ENCODE assay signal across 16 mouse cellular contexts in the genomic region with DNA sequence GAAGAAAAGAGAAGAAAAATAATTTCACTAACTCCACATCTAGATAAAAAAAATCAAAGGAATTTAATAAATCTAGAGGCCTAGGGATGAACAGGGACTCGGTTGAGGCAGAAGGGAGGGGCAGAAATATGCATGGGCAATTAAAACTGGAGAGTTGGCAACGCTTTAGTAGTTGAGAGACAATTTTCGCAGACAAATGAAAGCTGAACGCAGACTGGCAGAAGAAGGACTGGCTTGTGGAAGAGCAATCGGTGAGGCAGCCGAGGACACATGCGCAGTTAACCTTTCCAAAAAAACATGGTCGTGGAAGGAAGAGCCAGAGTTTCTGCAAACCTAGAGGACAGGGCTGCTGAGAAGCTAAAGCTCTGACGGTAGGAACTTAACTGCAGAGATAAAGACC.
DNase-seq lines count a peak whose midpoint lies in the region; ATAC-seq lines count a peak whose summit lies in the region.
"Had no signal": no experiment of that assay in that cellular context is flagged by ENCODE, and none has a peak within 500 bp of the region (broad histone marks: within the 10 kb centered on the region; RNA-seq: fewer than 3 reads in every experiment).

No protein-coding gene starts in this region.

- no peak overlapping the region for H3K9ac ChIP-seq in stomach, embryonic 15.5 days
- H3K9ac ChIP-seq: embryonic facial prominence, embryonic 13.5 days; hindbrain, embryonic 14.5 days; liver, embryonic 12.5 days; lung, embryonic 14.5 days; midbrain, embryonic 15.5 days had no signal

- peak overlapping the region; percentile 91 for H3K27ac ChIP-seq in brown adipose tissue, adult 24 weeks (replicated peaks; ENCODE audit: low read depth, low read length)
- peak overlapping the region; percentile 31; the same call in 1 of the 2 replicates for H3K27ac ChIP-seq in stomach, embryonic 15.5 days
- H3K27ac ChIP-seq: embryonic facial prominence, embryonic 13.5 days; hindbrain, embryonic 14.5 days; liver, embryonic 12.5 days; midbrain, embryonic 15.5 days had no signal

- no peak overlapping the region for H3K4me2 ChIP-seq in stomach, embryonic 15.5 days
- H3K4me2 ChIP-seq: embryonic facial prominence, embryonic 13.5 days; hindbrain, embryonic 14.5 days; liver, embryonic 12.5 days; lung, embryonic 14.5 days; midbrain, embryonic 15.5 days had no signal

- no peaks in the 10 kb centered on the region for H3K36me3 ChIP-seq in stomach, embryonic 15.5 days
- H3K36me3 ChIP-seq: embryonic facial prominence, embryonic 13.5 days; liver, embryonic 12.5 days; midbrain, embryonic 15.5 days had no signal

- ATAC-seq in stomach, embryonic 15.5 days (ENCODE audit: insufficient read depth, low FRiP score, low read depth), result no peak
- ATAC-seq: intestine, postnatal 0 days; liver, embryonic 12.5 days; midbrain, embryonic 15.5 days had no signal

- peak; percentile 14 to 26 for DNase-seq in heart, adult 18-20 months
- no peak for DNase-seq in heart, postnatal 4 days
- DNase-seq in layer of hippocampus, postnatal 10 days (ENCODE audit: low spot score in 2 of 2), result peak; percentile 10 to 33
- DNase-seq in layer of hippocampus, adult 8-10 months (ENCODE audit: low spot score in 2 of 2), result no peak
- DNase-seq in thymus, adult 18-20 months, result no peak
- DNase-seq: adrenal gland, postnatal 10 days; B cell, adult 2 months; cerebellum, adult 8-10 months; lung, embryonic 14.5 days had no signal

- H3K4me3 ChIP-seq in brown adipose tissue, adult 24 weeks (ENCODE audit: insufficient read depth, low read depth, low read length), result peak overlapping the region; percentile 46
- no peak overlapping the region for H3K4me3 ChIP-seq in stomach, embryonic 15.5 days (replicated peaks)
- H3K4me3 ChIP-seq: embryonic facial prominence, embryonic 13.5 days; liver, embryonic 12.5 days; midbrain, embryonic 15.5 days had no signal

- H3K4me1 ChIP-seq in brown adipose tissue, adult 24 weeks (ENCODE audit: control insufficient read depth, insufficient read depth, insufficient read length, low read length), result peaks cover 5% of the 10 kb centered on the region; the same call in 1 of the 2 replicates
- no peaks in the 10 kb centered on the region for H3K4me1 ChIP-seq in stomach, embryonic 15.5 days
- H3K4me1 ChIP-seq: liver, embryonic 12.5 days; midbrain, embryonic 15.5 days had no signal

- WGBS in stomach, embryonic 15.5 days, result 63% methylated on average over 9 of the region's 9 CpGs

- H3K27me3 ChIP-seq in stomach, embryonic 15.5 days (replicated peaks), result no peaks in the 10 kb centered on the region
- H3K27me3 ChIP-seq: embryonic facial prominence, embryonic 13.5 days; midbrain, embryonic 15.5 days had no signal

- H3K9me3 ChIP-seq in stomach, embryonic 15.5 days, result no peaks in the 10 kb centered on the region
- H3K9me3 ChIP-seq: embryonic facial prominence, embryonic 13.5 days; liver, embryonic 12.5 days; midbrain, embryonic 15.5 days had no signal

Comparison
In these comparisons a context has a peak if more than half of its experiments do, and no peak if none do; other contexts are left out.
1. DNase-seq: peak in heart, adult 18-20 months (2 of 2) and layer of hippocampus, postnatal 10 days (2 of 2); none in heart, postnatal 4 days (single experiment), layer of hippocampus, adult 8-10 months (0 of 2) and thymus, adult 18-20 months (0 of 2).